Comparison of ENCODE assay signal across 10 mouse cellular contexts in the genomic region with DNA sequence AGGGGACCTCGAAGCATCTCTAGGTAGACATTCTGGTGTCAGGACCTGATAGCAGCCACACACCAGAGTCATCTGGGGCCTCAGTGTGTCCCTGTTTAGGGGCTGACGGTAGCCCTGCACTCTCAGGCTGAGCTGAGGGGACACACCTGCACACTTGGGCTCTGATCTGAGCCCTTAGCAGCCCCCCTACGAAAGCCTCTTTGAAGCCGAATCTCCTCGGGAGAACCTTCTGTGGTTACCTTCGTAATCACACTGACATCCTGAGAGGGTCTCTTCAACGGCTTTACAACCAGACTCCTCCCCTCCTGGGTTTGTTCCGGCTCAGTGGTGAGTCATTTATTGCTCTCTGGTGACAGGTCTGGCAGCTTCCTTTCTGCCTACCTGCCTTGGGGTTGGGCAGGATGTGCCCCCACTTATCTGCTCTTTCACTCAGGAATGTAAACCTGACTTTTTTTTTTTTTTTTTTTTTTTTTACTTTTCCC. TPM values are rescaled to one million over a fixed set of nuclear protein-coding genes. Genes with fewer than 3 reads are reported as not detected.
DNase-seq lines count a peak whose midpoint lies in the region; ATAC-seq and TF ChIP-seq lines count a peak whose summit lies in the region.
"Had no signal": no experiment of that assay in that cellular context is flagged by ENCODE, and none has a peak within 500 bp of the region (broad histone marks: within the 10 kb centered on the region; RNA-seq: fewer than 3 reads in every experiment).

No protein-coding gene starts in this region.

- no peak for DNase-seq in forebrain, postnatal 0 days
- no peak for DNase-seq in ES-E14 (ENCODE audit: low read depth, low spot score)
- peak; percentile 33 for DNase-seq in naive thymus-derived CD4-positive, alpha-beta T cell, adult 2 months (ENCODE audit: low read depth)
- no peak for DNase-seq in layer of hippocampus, adult 9-11 months
- DNase-seq in left cerebral cortex, adult 8-10 months (ENCODE audit: low spot score in 2 of 2): no peak
- DNase-seq: gastrocnemius, postnatal 25 days had no signal

- H3K27ac ChIP-seq in forebrain, postnatal 0 days (ENCODE audit: low read depth, low read length): no peak overlapping the region
- no peak overlapping the region for H3K27ac ChIP-seq in forebrain, embryonic 16.5 days (ENCODE audit: low read length)
- H3K27ac ChIP-seq in ES-E14 (ENCODE audit: insufficient read depth, low read depth, low read length, poor library complexity, severe bottlenecking): no peak overlapping the region
- H3K27ac ChIP-seq in forebrain, embryonic 15.5 days (replicated peaks): no peak overlapping the region

- no peak for TF ChIP-seq CTCF in forebrain, postnatal 0 days (IDR thresholded peaks at IDR 0.05; ENCODE audit: low read depth)

- 44% methylated on average over 8 of the region's 8 CpGs for WGBS in forebrain, postnatal 0 days
- 47% methylated on average over 8 of the region's 8 CpGs for WGBS in forebrain, embryonic 16.5 days
- 43% methylated on average over 8 of the region's 8 CpGs for WGBS in forebrain, embryonic 15.5 days

- no peak overlapping the region for H3K9ac ChIP-seq in forebrain, postnatal 0 days
- H3K9ac ChIP-seq in forebrain, embryonic 16.5 days (replicated peaks; ENCODE audit: low read depth, low read length): no peak overlapping the region
- no peak overlapping the region for H3K9ac ChIP-seq in ES-E14 (ENCODE audit: insufficient read depth, low read depth, low read length, poor library complexity, severe bottlenecking)
- H3K9ac ChIP-seq in forebrain, embryonic 15.5 days (replicated peaks): no peak overlapping the region

- H3K4me1 ChIP-seq in forebrain, postnatal 0 days (ENCODE audit: insufficient read depth): no peaks in the 10 kb centered on the region
- H3K4me1 ChIP-seq in forebrain, embryonic 16.5 days (replicated peaks; ENCODE audit: control insufficient read depth, insufficient read depth, low read length): 0 out of 2 replicates have a peak, but pooled peaks cover 2% of the 10 kb centered on the region
- H3K4me1 ChIP-seq in ES-E14 (ENCODE audit: control insufficient read depth in 2 of 2, insufficient read depth in 2 of 2, low read length in 2 of 2, poor library complexity in 1 of 2): peaks cover 2 to 5% of the 10 kb centered on the region in 2 experiments; a peak in 1 of 4 replicates
- H3K4me1 ChIP-seq in forebrain, embryonic 15.5 days: 0 out of 2 replicates have a peak, but pooled peaks cover 4% of the 10 kb centered on the region

- ATAC-seq in forebrain, postnatal 0 days: 0 out of 2 replicates have a peak, but pooled peaks have one; percentile 18
- ATAC-seq in forebrain, embryonic 16.5 days: no peak
- ATAC-seq in inflammation-experienced regulatory T-cells, adult 6 months: peak; percentile 97
- ATAC-seq in forebrain, embryonic 15.5 days (replicated peaks): no peak

- in situ Hi-C loops in ES-E14 (cut with MboI; ENCODE audit: low sequenced_read_pairs in 2 of 2, unreplicated experiment in 2 of 2): no loop called here

- no peak overlapping the region for H3K4me3 ChIP-seq in forebrain, postnatal 0 days (ENCODE audit: low read depth, low read length)
- H3K4me3 ChIP-seq in forebrain, embryonic 16.5 days (replicated peaks; ENCODE audit: low read length): no peak overlapping the region
- H3K4me3 ChIP-seq in ES-E14 (ENCODE audit: insufficient read depth in 1 of 2, low read depth in 1 of 2, low read length in 2 of 2, poor library complexity in 1 of 2, severe bottlenecking in 1 of 2): no peak overlapping the region
- no peak overlapping the region for H3K4me3 ChIP-seq in forebrain, embryonic 15.5 days

- no peaks in the 10 kb centered on the region for H3K27me3 ChIP-seq in forebrain, postnatal 0 days (ENCODE audit: insufficient read depth, low read length)
- no peaks in the 10 kb centered on the region for H3K27me3 ChIP-seq in forebrain, embryonic 16.5 days (replicated peaks; ENCODE audit: control insufficient read depth, insufficient read depth, low read length)
- no peaks in the 10 kb centered on the region for H3K27me3 ChIP-seq in forebrain, embryonic 15.5 days

- H3K36me3 ChIP-seq in forebrain, postnatal 0 days (ENCODE audit: insufficient read depth): no peaks in the 10 kb centered on the region
- no peaks in the 10 kb centered on the region for H3K36me3 ChIP-seq in forebrain, embryonic 16.5 days (ENCODE audit: control insufficient read depth, insufficient read depth)
- no peaks in the 10 kb centered on the region for H3K36me3 ChIP-seq in ES-E14 (ENCODE audit: control insufficient read depth, insufficient read depth, low read length, poor library complexity, severe bottlenecking)
- no peaks in the 10 kb centered on the region for H3K36me3 ChIP-seq in forebrain, embryonic 15.5 days

- no peak overlapping the region for H3K4me2 ChIP-seq in forebrain, postnatal 0 days (ENCODE audit: low read depth)
- H3K4me2 ChIP-seq in forebrain, embryonic 16.5 days (ENCODE audit: low read length): no peak overlapping the region
- H3K4me2 ChIP-seq in forebrain, embryonic 15.5 days (replicated peaks): no peak overlapping the region

- no peaks in the 10 kb centered on the region for H3K9me3 ChIP-seq in forebrain, postnatal 0 days (ENCODE audit: low read length)
- no peaks in the 10 kb centered on the region for H3K9me3 ChIP-seq in forebrain, embryonic 16.5 days (ENCODE audit: control insufficient read depth, low read length)
- no peaks in the 10 kb centered on the region for H3K9me3 ChIP-seq in ES-E14 (ENCODE audit: control insufficient read depth, insufficient read depth, low read depth, low read length)
- H3K9me3 ChIP-seq in forebrain, embryonic 15.5 days: no peaks in the 10 kb centered on the region

TF ChIP-seq in ES-E14, 5 proteins besides CTCF, POLR2A, EP300 and RAD21:
- no peak for TF ChIP-seq MAFK (IDR thresholded peaks at IDR 0.05; ENCODE audit: insufficient read depth, low read depth, low read length)
- no peak for TF ChIP-seq ZC3H11A (IDR thresholded peaks at IDR 0.05; ENCODE audit: borderline replicate concordance, low read depth, low read length)
- peak; percentile 71; the same call in 1 of the 2 replicates for TF ChIP-seq ZNF384 (IDR thresholded peaks at IDR 0.05; ENCODE audit: low read depth, low read length)

RNA-seq across cellular contexts. Expression of a gene that starts 45.5 kb away (rescaled TPM):
- total RNA-seq in forebrain, postnatal 0 days (2014; rRNA removed): 5.2 and 5.8 TPM in 2 replicates
- 2.8 and 4.4 TPM in 2 replicates for polyA plus RNA-seq in forebrain, postnatal 0 days (2015; fragmentation: Nextera tagmentation; extraction: Ambion mirVana)
- polyA plus RNA-seq in forebrain, embryonic 16.5 days (2015; fragmentation: Nextera tagmentation; extraction: Ambion mirVana): 1.6 and 2.0 TPM in 2 replicates
- total RNA-seq in ES-E14 (2012; rRNA removed): 24.3 and 36.2 TPM in 2 replicates
- polyA plus RNA-seq in inflammation-experienced regulatory T-cells, adult 6 months (2017; shearing (Covaris generic)): 1 to 10 TPM in 1 of 3 experiments, under 1 TPM in 1, not detected in 1; 0.12 to 1.1 TPM
- total RNA-seq in left cerebral cortex, adult 8-10 months (2022): 10 to 100 TPM in 1 of 4 experiments, 1 to 10 TPM in 3; 8.3 to 10.1 (median 8.7) TPM
- polyA plus RNA-seq in forebrain, embryonic 15.5 days (2015; fragmentation: Nextera tagmentation; extraction: Ambion mirVana): 1.2 and 1.3 TPM in 2 replicates
- total RNA-seq: neutrophil, adult 5-6 weeks had no signal

Comparison
In these comparisons a context has a peak if more than half of its experiments do, and no peak if none do; other contexts are left out.
1. ATAC-seq: peak in forebrain, postnatal 0 days (single experiment) and inflammation-experienced regulatory T-cells, adult 6 months (single experiment); none in forebrain, embryonic 16.5 days (single experiment) and forebrain, embryonic 15.5 days (single experiment).